Mouse (Mus musculus) kidney, postnatal 0 days (tissue): ENCODE measurements around the gene Dalrd3. TPM values are rescaled to one million over a fixed set of nuclear protein-coding genes. Genes with fewer than 3 reads are reported as not detected.

ENCODE experiments used
- ATAC-seq: fragments of 200-750 bp; cut with Nextera tagmentation; replicated peaks from 2 replicates; pipeline ENCODE4 v1.8.0; 2017; ENCODE audit warnings: low read depth, moderate number of reproducible peaks, moderate TSS enrichment, moderate library complexity; ENCODE audit not compliant: low FRiP score
- DNase-seq: peaks from one replicate; pipeline ENCODE4 v3.0.0-alpha.2; 2016; ENCODE audit warnings: low spot score
- H3K27ac ChIP-seq: fragments of 300-500 bp; sonication (generic); 2 replicates; pipeline ENCODE4 v1.5.1; 2014; ENCODE audit warnings: mild to moderate bottlenecking
- H3K27me3 ChIP-seq: fragments of 300-500 bp; sonication (generic); 2 replicates; pipeline ENCODE4 v1.6.1; 2014; ENCODE audit warnings: low read length, mixed read lengths; ENCODE audit not compliant: insufficient read depth
- H3K36me3 ChIP-seq: fragments of 300-500 bp; sonication (generic); 2 replicates; pipeline ENCODE4 v1.6.1; 2014; ENCODE audit warnings: low read length, mixed read lengths; ENCODE audit not compliant: insufficient read depth
- H3K4me1 ChIP-seq: fragments of 300-500 bp; sonication (generic); replicated peaks from 2 replicates; pipeline ENCODE4 v1.6.1; 2014; ENCODE audit warnings: antibody characterized with exemption, low read length, mixed read lengths; ENCODE audit not compliant: insufficient read depth
- H3K4me2 ChIP-seq: fragments of 300-500 bp; sonication (generic); 2 replicates; pipeline ENCODE4 v1.6.1; 2014; ENCODE audit warnings: mild to moderate bottlenecking, low read length, moderate library complexity, mixed read lengths
- H3K4me3 ChIP-seq: fragments of 300-500 bp; sonication (generic); replicated peaks from 2 replicates; pipeline ENCODE4 v1.5.1; 2014; ENCODE audit warnings: low read depth, low read length
- H3K9ac ChIP-seq: fragments of 300-500 bp; sonication (generic); 2 replicates; pipeline ENCODE4 v1.6.1; 2014; ENCODE audit warnings: low read depth, low read length
- H3K9me3 ChIP-seq: fragments of 300-500 bp; sonication (generic); replicated peaks from 2 replicates; pipeline ENCODE4 v1.6.1; 2016; ENCODE audit warnings: low read length, inconsistent platforms, mixed read lengths
- CTCF ChIP-seq: IDR thresholded peaks from 2 replicates; pipeline ENCODE4 v1.5.1; 2016; ENCODE audit warnings: antibody characterized with exemption, low read depth, mild to moderate bottlenecking, moderate library complexity
- WGBS: fragments of 180-500 bp; shearing (Covaris S2); extraction: QIAGEN DNeasy Blood & Tissue Kit; methylation state at CpG from one replicate; pipeline ENCODE4 v1.1.7; 2014; 5-methylcytosine and 5-hydroxymethylcytosine counted together
- polyA plus RNA-seq: library from polyadenylated mRNA; unstranded; fragments of >200 nt; fragmentation: Nextera tagmentation; extraction: Ambion mirVana; gene quantifications from 2 replicates; pipeline ENCODE4 v1.2.1, GENCODE M21; 2015

The Dalrd3 gene
- polyA plus RNA-seq, 1 experiment from 2014 or later: 102 TPM

DNA sequence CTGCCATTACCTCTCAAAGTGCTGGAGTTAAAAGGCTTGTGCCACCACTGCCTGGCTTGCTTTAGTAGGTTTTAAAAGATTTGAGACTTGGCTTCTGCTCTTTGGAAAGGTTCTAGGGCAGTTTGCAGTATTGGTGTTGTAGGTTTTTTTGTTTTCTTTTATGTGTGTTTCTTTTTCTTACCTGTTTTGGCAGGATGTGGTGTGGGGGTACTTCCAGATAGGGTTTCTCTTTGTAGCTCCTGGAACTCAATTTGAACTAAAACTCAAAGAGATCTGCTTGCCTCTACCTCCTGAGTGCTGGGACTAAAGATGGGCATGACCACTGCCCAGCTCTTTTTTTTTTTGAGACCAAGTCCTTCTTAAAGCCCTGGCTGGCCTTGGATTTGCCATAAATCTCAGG, 28.8 kb upstream of the Dalrd3 start:
- H3K4me1 ChIP-seq: no peaks in the 10 kb centered on the region
- TF ChIP-seq CTCF: no peak
- H3K27ac ChIP-seq: no peak overlapping the region
- H3K4me2 ChIP-seq: no peak overlapping the region
- H3K27me3 ChIP-seq: no peaks in the 10 kb centered on the region
- H3K9me3 ChIP-seq: no peaks in the 10 kb centered on the region
- no peak overlapping the region for H3K9ac ChIP-seq
- no peak overlapping the region for H3K4me3 ChIP-seq
- no peak for ATAC-seq
- DNase-seq: no peak
- H3K36me3 ChIP-seq: peaks cover 71% of the 10 kb centered on the region

DNA sequence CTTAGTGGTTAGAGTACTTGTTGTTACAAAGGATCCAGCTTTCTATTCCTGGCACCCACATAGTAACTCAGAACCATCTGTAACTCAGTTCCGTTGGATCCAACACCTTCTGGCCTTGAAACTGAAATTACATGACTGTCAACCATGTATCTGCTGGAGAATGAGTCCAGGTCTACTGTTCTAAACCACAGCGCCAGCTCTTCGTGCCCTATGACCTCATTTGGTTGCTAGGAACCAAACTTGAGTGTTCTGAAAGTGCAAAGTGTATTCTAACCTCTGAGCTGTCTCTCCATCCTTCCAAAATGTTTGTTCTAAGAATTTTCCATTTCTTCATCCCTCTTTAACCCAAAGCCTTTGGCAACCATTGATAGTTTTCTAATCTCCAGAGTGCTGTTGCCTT, 23.7 kb upstream of the Dalrd3 start:
- H3K9me3 ChIP-seq: no peaks in the 10 kb centered on the region
- H3K27me3 ChIP-seq: no peaks in the 10 kb centered on the region
- H3K4me2 ChIP-seq: no peak overlapping the region
- no peak overlapping the region for H3K4me3 ChIP-seq
- TF ChIP-seq CTCF: no peak
- H3K4me1 ChIP-seq: no peaks in the 10 kb centered on the region
- DNase-seq: no peak
- no peak overlapping the region for H3K27ac ChIP-seq
- no peak for ATAC-seq
- 93% methylated on average over 3 of the region's 3 CpGs for WGBS
- H3K36me3 ChIP-seq: peaks cover 77% of the 10 kb centered on the region
- H3K9ac ChIP-seq: no peak overlapping the region

DNA sequence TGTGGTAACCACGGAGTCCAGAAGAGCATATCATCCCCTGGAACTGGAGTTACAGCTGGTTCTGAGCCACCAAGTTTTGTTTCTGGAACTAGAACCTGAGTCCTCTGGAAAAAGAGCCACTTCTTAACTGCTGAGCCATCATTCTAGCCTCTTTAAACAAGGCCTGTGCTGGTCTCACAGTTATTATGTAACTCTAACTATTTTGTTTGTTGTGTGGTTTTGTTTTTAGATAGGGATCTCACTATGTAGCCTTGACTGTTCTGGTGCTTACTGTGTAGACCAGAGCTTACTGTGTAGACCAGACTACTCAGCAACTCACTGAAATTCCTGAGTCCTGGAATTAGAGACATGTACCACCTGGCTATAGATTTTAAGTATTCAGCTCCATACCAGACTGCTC, 22.8 kb upstream of the Dalrd3 start:
- no peaks in the 10 kb centered on the region for H3K27me3 ChIP-seq
- H3K4me2 ChIP-seq: no peak overlapping the region
- no peak for ATAC-seq
- no peak for DNase-seq
- H3K36me3 ChIP-seq: peaks cover 71% of the 10 kb centered on the region
- H3K4me1 ChIP-seq: no peaks in the 10 kb centered on the region
- no peaks in the 10 kb centered on the region for H3K9me3 ChIP-seq
- no peak overlapping the region for H3K27ac ChIP-seq
- TF ChIP-seq CTCF: no peak
- H3K4me3 ChIP-seq: no peak overlapping the region
- 83% methylated on average over 1 of the region's 1 CpGs for WGBS
- no peak overlapping the region for H3K9ac ChIP-seq

DNA sequence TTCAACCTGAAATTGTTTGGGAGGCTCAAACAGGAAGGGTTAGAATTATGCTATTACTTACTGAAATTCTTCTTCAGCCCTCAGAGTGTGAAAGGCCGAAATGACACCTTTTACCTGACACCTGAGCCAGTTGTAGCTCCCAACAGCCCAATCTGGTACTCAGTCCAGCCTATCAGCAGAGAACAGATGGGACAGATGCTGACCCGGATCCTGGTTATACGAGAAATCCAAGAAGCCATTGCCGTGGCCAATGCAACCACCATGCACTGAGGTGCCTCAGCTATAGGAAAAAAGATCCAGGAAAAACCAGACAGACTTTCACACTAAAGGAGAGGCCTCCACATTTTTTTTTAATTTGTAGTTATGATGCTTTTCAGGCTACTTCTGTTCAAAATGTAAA, 10.5 kb upstream of the Dalrd3 start:
- Histone ChIP-seq H3K9me3 (no peaks in the 10 kb centered on the region), H3K27ac (no peak overlapping the region), H3K4me2 (no peak overlapping the region), H3K4me3 (no peak overlapping the region), H3K4me1 (0 out of 2 replicates have a peak, but pooled peaks cover 9% of the 10 kb centered on the region), H3K27me3 (no peaks in the 10 kb centered on the region), H3K36me3 (peaks cover 49% of the 10 kb centered on the region), H3K9ac (no peak overlapping the region)
- ATAC-seq: no peak
- WGBS: 78% methylated on average over 4 of the region's 4 CpGs
- no peak for TF ChIP-seq CTCF
- DNase-seq: no peak

DNA sequence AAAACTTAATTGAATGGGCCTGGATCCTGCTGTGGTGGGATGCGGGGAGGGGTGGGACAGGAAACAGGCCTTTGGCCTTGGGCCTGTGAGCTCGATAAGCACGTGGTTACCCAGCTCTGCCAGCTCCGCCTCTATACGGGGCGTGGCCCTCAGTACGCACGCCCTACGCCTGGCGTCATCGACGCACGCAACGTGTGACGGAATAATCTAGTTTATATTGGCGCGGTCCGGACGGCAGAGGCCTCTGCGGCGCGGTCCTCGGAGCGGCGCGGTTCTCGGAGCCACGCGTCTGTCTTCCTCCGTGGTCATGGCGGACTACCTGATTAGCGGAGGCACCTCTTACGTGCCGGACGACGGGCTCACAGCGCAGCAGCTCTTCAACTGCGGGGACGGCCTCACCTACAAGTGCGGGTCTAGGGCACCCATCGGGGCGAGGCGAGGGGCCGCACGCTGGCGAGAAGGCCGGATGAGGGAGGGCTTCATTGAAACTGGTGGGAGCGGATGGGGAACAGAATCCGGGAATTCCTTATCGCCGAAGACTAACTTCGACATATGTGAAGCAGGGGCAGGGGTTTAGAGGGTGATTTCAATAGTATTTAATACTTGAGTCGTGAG, 9.4 kb upstream of the Dalrd3 start, which contains the start of gene Impdh2:
TSS of gene Impdh2 (plus strand) at position 60 of the 615 bp plus-strand sequence.
- H3K27ac ChIP-seq: peak within 1 kb of the TSS; percentile 68
- no peaks in the 10 kb centered on the region for H3K9me3 ChIP-seq
- peaks cover 44% of the 10 kb centered on the region for H3K36me3 ChIP-seq
- H3K4me3 ChIP-seq: peak within 1 kb of the TSS; percentile 49
- 0 out of 2 replicates have a peak, but pooled peaks cover 9% of the 10 kb centered on the region for H3K4me1 ChIP-seq
- no peak for TF ChIP-seq CTCF
- peak within 1 kb of the TSS; percentile 69 for H3K4me2 ChIP-seq
- peak; percentile 99 for DNase-seq
- under 1% methylated on average over 49 of the region's 53 CpGs for WGBS
- no peaks in the 10 kb centered on the region for H3K27me3 ChIP-seq
- H3K9ac ChIP-seq: peak within 1 kb of the TSS; percentile 75
- ATAC-seq: peak; percentile 98

DNA sequence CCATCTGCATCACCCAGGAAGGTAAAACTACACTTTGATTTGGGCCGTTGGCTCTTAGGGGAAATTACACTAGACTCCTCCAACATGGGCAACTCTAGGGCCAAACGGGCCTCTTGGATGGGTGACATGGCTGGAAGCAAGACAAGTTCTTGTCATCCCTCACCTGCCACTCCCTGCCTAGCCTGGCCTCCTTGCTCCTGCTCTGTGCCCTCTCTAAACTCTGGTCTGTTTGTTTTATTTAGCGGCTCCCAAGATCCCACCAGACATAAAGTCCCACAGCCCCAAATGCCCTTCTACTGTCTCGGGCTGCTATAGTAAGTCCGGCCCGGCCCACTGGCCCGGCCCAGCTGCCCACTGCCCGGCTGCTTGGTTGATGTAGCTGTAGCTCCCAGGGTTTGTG, 6.0 kb upstream of the Dalrd3 start:
- ATAC-seq: no peak
- Histone ChIP-seq H3K4me1 (peaks cover 22% of the 10 kb centered on the region), H3K27ac (no peak overlapping the region), H3K4me2 (no peak overlapping the region), H3K4me3 (no peak overlapping the region), H3K9me3 (no peaks in the 10 kb centered on the region), H3K36me3 (peaks cover 21% of the 10 kb centered on the region), H3K27me3 (no peaks in the 10 kb centered on the region), H3K9ac (no peak overlapping the region)
- WGBS: 95% methylated on average over 8 of the region's 8 CpGs
- DNase-seq: no peak
- TF ChIP-seq CTCF: no peak

DNA sequence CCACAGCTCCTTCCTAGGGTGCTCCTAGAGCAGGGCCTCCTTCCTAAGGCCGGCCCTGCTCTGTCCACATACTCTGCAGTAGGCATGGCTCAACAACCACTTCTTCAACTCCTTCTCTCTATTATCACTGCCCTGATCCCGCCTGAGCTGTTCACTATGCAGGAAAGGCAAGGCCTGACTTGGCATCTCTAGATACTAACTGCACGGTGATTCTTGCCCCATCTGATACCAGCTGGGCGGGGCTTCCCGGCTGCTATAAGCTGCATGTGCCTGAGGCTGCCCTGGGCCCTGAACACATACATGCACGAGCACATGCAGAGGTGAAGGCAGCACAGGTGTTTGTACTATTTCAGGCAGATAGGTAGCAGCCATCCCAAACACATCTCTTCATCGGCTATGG, 5.6 kb upstream of the Dalrd3 start:
- no peak for TF ChIP-seq CTCF
- peaks cover 17% of the 10 kb centered on the region for H3K36me3 ChIP-seq
- peaks cover 23% of the 10 kb centered on the region for H3K4me1 ChIP-seq
- H3K4me3 ChIP-seq: no peak overlapping the region
- WGBS: 82% methylated on average over 7 of the region's 7 CpGs
- no peaks in the 10 kb centered on the region for H3K27me3 ChIP-seq
- no peak overlapping the region for H3K4me2 ChIP-seq
- no peak overlapping the region for H3K9ac ChIP-seq
- no peaks in the 10 kb centered on the region for H3K9me3 ChIP-seq
- no peak overlapping the region for H3K27ac ChIP-seq
- ATAC-seq (no peak), DNase-seq (no peak)
